Mouse (Mus musculus) G1E-ER4 (cell line): ENCODE data around the gene Smtnl2. TPM values are rescaled to one million over a fixed set of nuclear protein-coding genes. Genes with fewer than 3 reads are reported as not detected.

Source experiments
- GATA1 ChIP-seq: IDR thresholded peaks from one replicate; pipeline ENCODE4 v1.8.0; 2012; ENCODE audit warnings: low read length, inconsistent platforms
- polyA plus RNA-seq: library from polyadenylated mRNA; stranded (reverse); fragments of >175 nt; gene quantifications from 2 replicates; pipeline ENCODE4 v1.2.3, GENCODE M21; 2012

Smtnl2 gene
- polyA plus RNA-seq, result not detected in 2 replicates

DNA sequence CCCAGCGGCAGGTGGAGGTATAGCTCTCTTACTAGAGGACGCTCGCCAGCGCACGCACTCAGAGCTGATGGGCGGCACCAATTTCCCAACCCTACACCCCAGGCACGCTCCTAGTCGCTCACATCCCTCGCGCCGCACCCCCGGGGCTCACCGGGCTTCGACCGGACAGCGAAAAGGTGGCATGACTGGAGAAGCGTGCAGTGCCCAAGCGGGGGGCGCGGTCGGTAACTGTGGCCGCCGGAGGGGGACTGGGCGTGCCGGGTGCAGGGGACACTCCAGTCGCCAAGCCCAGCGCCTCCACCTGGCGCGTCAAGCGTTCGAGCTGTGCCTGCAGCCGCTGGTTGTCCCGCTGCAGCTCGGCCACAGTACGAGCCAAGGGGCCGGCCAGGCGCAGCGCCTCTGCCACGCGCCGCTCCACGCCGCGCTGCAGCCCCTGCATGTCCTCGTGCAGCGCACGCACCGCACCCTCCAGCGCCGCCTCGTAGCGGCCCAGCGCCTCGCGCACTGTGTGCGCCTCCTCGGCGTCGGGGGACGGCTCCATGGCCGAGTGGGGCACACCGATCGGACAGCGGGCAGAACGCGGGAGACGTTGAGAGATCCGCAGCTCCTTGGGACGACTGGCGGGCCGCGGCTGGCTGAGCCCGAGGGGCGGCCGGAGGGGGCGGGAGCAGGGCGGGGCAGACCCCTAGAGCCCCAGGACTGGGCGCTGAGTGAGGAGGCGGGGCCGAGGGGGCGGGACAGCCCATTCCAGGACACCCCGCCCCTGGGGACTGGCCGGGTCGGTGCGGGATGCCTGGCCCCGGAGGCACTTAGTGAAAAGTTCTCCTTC, at the start of gene Smtnl2:
Smtnl2 (minus strand) TSS at position 621 of the 829 bp plus-strand sequence.
- TF ChIP-seq GATA1, result no peak

DNA sequence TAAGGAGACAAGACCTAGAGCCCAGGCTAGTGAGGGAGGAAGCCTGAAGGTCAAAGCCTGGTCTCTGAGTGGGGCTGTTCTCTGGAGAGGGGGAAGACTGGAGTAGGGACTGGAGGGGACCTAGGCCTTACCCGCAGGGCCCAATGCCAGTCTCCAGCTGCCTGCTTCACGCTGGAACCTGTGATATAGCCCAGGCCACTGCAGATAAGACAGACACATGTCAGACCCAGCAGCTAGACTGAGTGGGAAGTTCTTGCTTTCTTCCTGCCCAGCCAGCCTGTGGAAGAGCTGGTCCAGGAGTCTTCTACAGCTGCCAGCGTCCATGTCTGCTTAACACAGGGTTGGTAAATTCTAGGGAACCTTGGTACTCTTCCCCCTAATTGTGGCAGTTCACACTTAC, 47.0 kb upstream of the Smtnl2 start:
- TF ChIP-seq GATA1, result no peak

DNA sequence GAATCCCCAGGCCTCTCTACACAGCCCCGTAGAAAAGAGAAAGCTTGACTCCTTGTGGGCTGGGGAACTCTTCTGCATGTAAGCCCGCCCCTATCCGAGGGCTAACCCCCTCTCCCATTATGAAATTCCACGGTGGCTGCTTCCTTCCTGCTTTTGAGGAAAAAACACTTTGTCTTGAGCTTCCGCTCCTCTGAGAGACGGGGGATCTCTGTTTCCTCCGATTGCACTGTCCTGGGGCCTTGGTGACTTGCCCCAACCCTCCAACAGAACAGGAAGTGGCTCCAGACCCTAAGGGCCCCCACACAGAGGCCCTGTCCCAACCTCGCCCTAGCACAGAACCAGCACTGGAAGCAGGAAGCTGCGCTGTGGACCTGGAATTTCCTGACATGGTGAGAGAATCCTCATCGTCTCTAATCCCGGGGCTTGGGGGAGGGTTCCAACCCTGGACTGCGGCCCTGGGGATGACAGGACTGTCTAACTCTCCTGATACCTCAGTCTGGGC, 46.5 kb upstream of the Smtnl2 start:
- TF ChIP-seq GATA1, result no peak

DNA sequence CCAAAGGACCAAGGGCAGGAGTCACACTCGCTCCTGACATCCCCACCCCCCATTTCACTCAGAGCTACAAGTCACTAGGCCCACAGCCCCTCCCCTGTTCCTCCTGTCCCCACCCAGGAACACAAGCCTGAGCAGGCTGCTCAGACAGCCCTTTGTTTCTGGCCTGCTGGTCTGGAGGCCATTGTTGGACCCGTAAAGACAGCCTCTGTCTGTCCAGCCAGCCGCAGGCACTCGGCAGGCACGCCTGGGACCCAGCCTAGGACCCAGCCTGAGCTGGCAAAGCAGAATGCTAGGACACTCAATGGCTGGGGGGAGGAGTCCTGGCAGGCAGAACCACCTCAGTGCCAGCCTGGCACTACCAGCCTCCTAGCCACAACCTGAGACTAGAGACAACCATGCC, 44.2 kb upstream of the Smtnl2 start:
- no peak for TF ChIP-seq GATA1

DNA sequence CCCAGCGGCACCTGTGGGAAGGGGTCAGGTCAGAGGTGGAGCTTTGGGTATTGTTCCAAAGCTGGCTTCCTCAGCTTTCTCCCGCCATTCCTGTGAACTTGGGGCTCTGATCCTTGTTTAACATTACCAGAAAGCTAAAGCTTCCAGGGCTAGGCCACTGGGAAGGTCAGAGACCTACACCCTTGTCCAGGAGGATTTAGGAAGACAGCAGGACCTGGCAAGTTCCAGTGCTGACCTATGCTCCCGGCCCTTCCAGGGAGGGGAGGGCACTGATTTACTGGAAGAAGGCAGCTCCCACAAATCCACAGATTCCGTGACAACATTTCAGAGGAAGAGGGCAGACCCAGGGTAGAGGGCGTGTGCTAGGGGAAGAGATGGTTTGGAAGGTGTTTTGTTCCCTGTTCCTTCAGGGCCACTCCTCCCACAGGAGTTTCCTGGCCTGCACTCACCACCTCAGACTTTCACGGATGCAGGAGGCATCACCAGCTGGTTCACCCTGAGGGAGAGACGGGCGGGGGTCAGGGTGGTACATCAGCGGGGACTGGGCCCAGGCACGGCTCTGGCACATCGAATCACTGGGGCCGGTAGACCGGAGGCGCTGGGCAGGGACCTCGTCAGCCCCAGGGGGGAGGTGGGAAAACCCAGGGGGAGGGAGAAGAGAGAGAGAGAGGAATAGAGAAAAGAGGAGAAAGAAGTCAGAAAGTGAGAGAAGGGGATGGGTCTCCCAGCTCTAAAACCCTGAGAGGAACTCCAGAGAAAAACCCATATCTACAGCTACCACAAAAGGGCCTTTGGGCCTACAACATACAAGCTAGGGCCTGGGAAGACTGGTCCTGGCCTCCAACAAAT, 41.8 kb upstream of the Smtnl2 start:
- TF ChIP-seq GATA1, result no peak

DNA sequence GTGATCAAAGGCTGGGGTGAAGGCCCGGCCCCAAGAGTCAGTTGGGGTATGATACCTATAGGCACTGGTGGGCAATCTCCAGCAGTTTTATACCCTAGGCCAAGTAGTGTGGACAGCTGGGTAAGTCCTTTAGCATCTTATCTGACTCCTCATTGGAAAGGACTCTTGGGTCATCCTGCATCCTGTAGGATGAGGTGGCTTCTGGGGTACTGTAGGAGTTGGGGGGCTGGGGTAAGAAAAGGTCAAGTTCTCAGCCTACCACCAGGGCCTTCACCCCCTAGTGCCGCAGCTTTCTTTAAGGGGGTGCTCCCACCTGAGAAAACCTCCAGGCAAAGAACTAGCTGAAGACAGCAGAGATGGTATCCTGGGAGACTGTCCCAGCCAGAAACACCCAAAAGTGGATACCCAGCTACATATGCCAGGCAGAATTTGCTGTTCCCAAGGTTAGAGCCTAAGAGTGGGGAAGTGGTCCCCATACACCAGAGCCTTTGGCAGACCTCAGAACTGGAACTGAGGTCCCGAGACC, 40.7 kb upstream of the Smtnl2 start:
- TF ChIP-seq GATA1, result no peak

DNA sequence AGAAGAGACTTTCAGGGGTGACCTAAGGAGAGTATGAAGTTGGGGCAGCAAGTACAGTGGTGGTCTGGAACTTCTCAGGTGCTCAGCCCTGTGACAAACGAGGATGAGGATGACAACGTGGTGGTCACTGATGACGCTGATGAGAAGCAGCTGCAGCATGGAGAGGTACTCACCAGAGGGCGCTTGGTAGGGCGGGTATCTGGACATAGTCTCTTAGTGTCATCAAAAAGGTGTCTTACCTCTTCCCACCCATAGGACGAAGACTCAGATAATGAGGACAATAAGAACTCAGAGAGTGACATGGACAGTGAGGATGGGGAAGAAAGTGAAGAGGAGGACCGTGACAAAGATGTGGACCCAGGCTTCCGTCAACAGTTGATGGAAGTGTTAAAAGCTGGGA, 36.0 kb upstream of the Smtnl2 start:
- no peak for TF ChIP-seq GATA1

DNA sequence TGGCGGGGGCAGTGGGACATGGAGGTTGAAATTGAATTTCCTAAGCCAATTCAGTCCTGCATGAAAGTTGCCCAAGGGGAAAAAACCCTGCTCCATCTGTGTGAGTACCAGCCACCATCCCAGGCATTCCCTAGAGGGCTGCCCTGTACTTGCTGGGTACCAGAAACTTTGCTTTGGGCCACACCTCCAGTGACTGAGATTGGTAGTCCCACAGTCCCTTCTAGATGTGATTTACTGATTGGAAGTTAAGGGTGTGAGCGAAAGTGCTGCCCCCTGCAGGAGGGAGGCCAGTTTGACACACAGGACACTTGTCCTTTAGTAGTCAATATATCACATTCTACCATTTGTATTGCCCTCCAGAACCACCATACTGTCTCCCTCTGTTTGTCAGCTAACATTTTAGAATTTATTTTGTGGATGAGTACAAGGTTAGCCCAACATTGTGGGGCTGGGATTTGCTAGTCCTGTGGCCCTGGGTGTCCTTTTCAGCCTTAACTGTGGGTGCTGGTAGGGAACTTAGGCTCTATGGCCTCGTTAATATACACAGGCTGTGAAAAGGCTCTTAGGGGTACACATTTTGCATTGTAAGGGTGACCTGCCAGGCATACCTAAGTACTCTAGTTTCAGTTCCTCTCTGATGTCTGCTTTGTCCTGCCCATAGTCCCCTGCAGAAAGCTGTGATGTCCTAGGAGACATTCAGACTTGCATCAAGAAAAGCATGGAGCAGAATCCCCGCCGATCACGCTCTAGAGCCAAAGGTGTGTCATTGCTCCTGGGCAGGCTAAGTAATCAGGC, 35.0 kb upstream of the Smtnl2 start:
- TF ChIP-seq GATA1, result no peak

DNA sequence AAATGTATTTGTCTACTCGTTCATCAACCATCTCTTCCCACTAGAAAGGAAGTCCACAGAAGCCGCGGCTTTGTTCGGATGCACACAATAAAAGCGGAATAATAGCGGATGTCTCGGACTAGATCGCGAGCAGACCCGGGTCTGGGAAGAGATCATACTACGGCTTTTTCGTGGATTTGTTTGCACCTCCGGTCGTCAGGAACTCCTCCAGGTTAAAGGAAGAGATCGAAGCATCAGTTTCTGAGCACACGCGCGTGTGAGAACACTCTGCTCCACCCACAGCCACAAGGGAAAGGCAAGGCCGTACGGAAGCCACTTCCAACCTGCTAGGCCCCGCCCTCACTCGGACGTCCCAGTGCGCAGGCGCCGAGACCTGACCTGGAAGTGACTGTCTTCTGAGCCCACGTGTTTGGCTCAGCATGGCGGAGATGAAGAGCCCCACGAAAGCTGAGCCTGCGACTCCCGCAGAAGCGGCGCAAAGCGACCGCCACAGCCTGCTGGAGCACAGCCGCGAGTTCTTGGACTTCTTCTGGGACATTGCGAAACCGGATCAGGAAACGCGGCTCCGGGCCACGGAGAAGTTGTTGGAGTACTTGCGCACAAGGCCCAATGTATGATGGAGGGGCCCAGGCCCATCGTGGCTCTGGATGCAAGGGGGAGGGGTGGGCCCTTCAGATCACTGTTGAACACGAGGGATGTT, 29.6 kb upstream of the Smtnl2 start, which contains the start of gene Mybbp1a:
Mybbp1a (plus strand) TSS at position 391 of the 700 bp plus-strand sequence.
- no peak for TF ChIP-seq GATA1

DNA sequence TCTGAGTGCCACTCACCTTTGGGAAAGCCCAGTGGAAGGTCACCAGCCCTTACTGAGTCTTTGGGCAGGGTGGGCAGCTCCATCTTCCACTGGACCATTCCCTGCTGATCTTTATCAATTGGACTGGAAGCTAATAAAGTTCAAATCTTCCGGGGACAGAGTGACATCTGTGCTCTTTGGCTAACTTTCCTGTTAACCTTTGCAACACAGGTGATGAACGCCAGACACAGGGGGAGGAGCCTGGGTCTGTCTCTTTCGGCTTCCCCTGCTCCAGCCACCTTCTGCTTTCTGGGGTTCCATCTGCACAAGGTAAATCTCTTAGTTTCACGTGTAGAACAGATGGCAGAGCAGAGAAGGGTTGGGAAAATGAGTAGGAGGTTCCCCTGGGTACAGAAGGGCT, 26.9 kb upstream of the Smtnl2 start:
- TF ChIP-seq GATA1, result no peak

DNA sequence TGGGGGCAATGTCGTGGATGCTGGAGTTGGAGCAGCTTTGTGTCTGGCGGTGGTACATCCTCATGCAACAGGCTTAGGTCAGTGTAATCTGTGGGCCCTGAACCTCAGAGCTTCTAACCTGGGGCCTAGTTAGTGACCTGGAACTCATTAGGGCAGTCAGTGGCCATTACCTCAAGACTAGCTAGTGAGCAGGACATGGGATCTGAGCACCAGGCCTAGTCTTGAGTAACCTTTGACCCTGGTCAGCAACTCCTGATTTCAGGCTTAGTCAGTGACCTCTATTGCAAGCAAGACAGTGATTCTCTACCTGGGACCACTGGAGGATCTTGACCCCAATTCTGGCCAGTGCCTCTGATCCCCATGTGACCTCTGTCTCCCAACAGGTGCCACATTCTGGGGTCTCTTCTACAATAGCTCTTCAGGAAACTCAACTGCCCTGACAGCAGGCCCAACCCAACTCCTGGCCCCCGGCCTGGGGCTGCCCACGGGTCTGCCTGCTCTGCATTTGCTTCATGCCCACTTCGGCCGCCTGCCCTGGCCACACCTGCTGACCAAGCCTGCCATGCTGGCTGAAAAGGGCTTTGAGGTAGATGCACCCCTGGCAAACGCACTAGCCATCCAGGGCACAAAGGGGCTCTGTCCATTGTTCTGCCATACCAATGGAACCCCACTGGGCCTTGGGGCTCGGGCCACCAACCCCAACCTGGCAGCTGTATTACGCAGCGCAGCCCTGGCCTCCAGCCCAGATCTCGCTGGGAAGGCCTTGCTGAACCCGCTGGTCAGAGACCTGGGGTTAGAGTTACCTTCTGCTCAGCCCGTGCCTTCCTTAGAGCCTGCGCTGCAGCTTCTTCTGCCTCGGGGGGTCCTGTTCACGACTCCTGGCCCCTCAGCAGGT, 25.5 kb upstream of the Smtnl2 start:
- TF ChIP-seq GATA1, result no peak

DNA sequence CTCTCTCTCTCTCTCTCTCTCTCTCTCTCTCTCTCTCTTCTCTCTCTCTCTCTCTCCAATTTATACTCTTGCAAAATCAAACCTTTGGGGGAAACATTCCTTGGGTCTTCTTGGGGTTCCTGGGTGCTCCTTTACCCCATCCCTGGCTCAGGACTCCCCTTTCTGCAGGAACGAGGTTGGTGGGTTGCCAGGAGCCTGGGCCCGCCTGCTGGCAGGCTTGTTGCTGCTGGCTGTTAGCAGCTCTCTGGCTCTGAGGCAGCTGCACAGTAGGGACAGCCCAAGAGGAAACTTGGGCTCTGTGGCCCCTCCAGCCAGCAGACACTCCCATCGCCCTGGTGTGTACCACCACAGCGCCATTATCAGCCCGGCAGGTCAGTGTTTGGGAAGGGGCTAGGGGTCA, 24.8 kb upstream of the Smtnl2 start:
- TF ChIP-seq GATA1, result no peak

DNA sequence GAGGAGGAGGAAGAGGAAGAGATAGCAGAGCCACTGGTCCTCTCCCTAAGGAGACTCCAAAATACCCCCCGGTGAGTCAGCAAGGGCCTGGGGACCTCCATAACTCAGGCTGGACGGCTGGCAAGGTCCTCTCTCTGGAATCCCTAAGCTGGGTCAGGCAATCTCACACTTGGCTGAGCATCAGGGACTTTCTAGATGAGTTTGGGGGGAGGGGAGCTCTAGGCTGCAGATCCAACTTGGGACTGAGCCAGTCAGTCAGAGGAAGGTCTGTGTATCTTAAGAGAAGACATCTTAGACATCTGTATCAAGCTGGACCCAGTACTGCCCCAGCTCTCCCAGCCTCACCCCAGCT, 24.2 kb upstream of the Smtnl2 start:
- TF ChIP-seq GATA1, result no peak
